Mouse (Mus musculus): ENCODE measurements around the gene Top2a. TPM values are rescaled to one million over a fixed set of nuclear protein-coding genes. Genes with fewer than 3 reads are reported as not detected.

Top2a gene
- 162 and 178 TPM in 2 replicates for polyA plus RNA-seq (2015; fragmentation: Nextera tagmentation; extraction: Ambion mirVana)

DNA sequence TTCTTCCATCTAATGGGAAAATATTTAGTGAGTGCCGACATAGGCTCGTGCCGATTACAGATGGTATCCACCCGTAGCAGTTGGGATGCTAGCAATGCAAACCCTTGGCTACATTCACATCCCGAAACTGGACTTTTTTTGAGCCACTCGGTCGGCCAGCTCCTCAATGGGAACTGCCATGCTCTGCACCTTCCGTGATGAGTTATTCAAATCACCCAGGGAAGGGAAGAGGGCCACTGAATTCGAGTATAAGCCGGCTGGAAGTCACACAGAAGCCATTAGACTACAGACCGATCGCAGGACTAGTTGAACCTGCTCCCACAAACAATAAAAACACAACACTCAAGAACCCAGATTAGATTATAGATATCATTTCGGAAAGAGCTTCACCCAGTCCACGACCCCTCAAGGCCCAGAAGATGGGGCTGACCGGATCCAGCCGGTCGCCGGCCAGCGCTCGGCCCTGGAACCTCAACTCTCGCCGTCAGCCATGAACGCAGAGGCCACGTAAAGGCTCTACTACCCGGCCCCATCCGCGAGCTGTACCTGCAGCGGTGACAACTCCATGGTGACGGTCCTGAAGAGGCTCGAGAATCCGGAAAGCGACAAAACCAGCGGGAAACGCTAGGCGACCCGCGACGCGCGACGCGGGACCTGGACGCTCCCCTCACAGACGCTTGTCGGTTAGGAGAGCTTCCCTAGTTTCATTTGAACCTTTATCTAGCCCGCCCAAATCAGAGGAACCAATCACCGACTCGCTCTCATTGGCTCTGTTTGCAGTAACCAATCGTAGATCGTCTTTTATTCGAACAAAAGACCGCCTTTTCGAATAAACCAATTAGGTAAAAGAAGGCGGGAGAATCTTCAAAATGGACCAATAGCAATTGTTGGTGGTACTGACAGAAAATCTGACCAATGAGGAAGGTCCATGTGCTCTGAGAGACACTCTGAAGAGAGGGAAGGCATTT is at the start of gene Top2a:
TSS of gene Top2a (minus strand) at position 690 of the 968 bp plus-strand sequence.
- peak within 1 kb of the TSS; percentile 74 for H3K27ac ChIP-seq
- no peaks in the 10 kb centered on the region for H3K9me3 ChIP-seq
- H3K36me3 ChIP-seq: peaks cover 14% of the 10 kb centered on the region
- WGBS: under 1% methylated on average over 54 of the region's 54 CpGs
- H3K4me3 ChIP-seq: peak within 1 kb of the TSS; percentile 68
- H3K27me3 ChIP-seq: no peaks in the 10 kb centered on the region
- H3K4me2 ChIP-seq: peak within 1 kb of the TSS; percentile 71
- peak within 1 kb of the TSS; percentile 55 for H3K9ac ChIP-seq
- peaks cover 20% of the 10 kb centered on the region for H3K4me1 ChIP-seq
- ATAC-seq (ENCODE audit: insufficient number of reproducible peaks, low FRiP score, low TSS enrichment, low read depth): peak; percentile 92

DNA sequence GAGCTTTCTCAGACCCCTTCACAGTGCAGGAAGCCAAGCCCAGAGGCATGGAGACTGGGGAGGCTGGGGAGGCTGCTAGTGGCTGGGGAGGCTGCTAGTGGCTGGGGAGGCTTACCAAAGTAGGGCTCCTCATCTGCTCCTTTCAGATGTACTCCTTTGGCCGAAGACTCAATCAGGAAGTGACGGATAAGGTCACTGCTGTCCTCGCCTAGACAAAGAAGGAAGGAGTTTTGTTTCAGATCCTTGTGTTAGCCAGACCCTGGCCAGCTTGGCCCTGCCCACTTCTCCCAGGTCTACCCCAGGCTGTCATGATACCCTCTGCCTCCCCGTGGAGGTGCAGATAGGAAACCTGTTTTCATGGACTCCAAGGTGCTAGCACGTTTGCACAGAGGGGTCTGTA is 49.8 kb upstream of the Top2a start:
- Histone ChIP-seq H3K36me3 (no peaks in the 10 kb centered on the region), H3K4me3 (no peak overlapping the region), H3K4me1 (peaks cover 55% of the 10 kb centered on the region), H3K27me3 (no peaks in the 10 kb centered on the region), H3K9ac (no peak overlapping the region), H3K9me3 (no peaks in the 10 kb centered on the region), H3K4me2 (no peak overlapping the region), H3K27ac (peak overlapping the region; percentile 63)
- 59% methylated on average over 5 of the region's 5 CpGs for WGBS
- ATAC-seq (ENCODE audit: insufficient number of reproducible peaks, low FRiP score, low TSS enrichment, low read depth): no peak

DNA sequence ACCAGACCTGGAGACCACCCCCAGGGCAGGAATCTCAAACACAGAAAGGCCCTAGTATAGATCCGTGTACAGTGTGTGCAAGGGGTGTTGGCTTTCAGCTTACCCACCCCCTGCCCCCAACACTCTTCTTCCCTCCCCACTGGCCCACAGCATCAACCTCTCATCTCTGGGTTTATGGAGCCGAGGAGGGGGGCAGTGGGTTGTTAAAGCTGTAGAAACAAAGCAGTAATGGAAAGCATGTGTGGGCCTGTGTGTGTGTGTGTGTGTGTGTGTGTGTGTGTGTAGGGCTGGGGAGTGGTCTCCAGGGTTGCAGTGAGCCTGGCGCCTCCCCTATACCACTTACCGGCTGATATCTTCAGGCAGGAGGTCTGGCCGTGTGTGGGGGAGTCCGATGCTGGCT is 47.9 kb upstream of the Top2a start:
- peak; percentile 79 for ATAC-seq (ENCODE audit: insufficient number of reproducible peaks, low FRiP score, low TSS enrichment, low read depth)
- Histone ChIP-seq H3K4me1 (peaks cover 42% of the 10 kb centered on the region), H3K4me3 (no peak overlapping the region), H3K36me3 (no peaks in the 10 kb centered on the region), H3K27ac (peak overlapping the region; percentile 78), H3K27me3 (no peaks in the 10 kb centered on the region), H3K9ac (no peak overlapping the region), H3K9me3 (no peaks in the 10 kb centered on the region), H3K4me2 (no peak overlapping the region)
- 4% methylated on average over 6 of the region's 6 CpGs for WGBS

DNA sequence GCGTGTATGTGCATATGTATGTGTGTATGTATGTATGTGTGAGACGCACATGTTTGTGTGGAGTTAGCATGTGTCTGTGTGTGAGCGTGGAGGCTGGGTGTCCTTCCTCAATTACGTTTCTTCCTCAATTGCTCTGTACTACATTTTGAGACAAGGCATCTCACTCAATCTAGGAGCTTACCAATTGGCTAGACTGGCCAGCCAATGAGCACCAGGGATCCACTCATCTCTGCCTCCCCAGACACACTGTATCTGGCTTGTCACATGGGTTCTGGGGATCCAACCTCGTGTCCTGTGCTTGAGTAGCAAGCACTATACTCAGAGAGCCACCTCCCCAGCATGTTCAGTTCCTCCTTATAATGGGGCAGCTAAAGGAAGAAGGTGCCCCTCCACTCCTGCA is 44.5 kb upstream of the Top2a start:
- Histone ChIP-seq H3K4me2 (no peak overlapping the region), H3K9ac (no peak overlapping the region), H3K36me3 (no peaks in the 10 kb centered on the region), H3K27me3 (no peaks in the 10 kb centered on the region), H3K27ac (no peak overlapping the region), H3K9me3 (no peaks in the 10 kb centered on the region), H3K4me1 (peaks cover 31% of the 10 kb centered on the region), H3K4me3 (no peak overlapping the region)
- no peak for ATAC-seq (ENCODE audit: insufficient number of reproducible peaks, low FRiP score, low TSS enrichment, low read depth)
- WGBS: 85% methylated on average over 5 of the region's 5 CpGs

DNA sequence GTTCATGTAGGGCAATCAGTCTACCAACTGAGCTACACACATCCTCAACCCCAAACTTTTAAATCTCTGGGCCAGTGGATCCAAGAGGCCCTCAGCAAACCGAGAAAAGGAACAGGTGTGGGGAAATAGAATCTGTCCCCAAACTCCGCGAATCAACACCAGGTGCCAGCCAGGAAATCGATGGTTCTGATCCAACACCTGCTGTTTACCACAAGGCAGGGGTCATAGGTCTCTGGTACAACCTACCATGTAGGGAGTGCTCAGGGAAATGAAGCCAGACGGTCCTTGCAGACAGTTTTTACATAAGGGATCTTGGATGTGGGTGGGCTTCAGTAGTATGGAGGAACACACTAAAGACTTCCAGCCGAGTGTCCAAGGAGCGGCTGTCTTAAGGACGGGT is 43.6 kb upstream of the Top2a start:
- no peaks in the 10 kb centered on the region for H3K9me3 ChIP-seq
- no peak overlapping the region for H3K9ac ChIP-seq
- ATAC-seq (ENCODE audit: insufficient number of reproducible peaks, low FRiP score, low TSS enrichment, low read depth): no peak
- H3K4me2 ChIP-seq: no peak overlapping the region
- no peaks in the 10 kb centered on the region for H3K36me3 ChIP-seq
- peaks cover 34% of the 10 kb centered on the region for H3K4me1 ChIP-seq
- H3K27ac ChIP-seq: no peak overlapping the region
- WGBS: 70% methylated on average over 8 of the region's 8 CpGs
- no peak overlapping the region for H3K4me3 ChIP-seq
- H3K27me3 ChIP-seq: no peaks in the 10 kb centered on the region

DNA sequence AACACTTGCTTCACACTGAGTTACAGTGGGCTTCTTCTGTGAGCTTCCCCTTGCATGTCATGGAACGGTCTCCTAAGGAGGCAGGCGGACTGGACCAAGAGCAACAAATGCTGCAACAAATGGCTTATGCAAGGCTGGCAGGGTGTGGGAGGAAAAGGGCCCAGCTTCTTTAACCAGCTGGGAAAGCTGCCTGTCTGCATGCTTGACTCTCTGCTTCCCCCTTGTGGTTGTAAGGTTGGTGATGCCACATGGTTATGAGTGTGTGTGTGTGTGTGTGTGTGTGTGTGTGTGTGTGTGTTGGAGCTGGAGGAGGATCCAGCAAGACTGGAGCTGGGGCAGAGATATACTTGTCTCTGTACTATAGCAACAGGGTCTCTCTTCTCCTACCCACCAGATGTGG is 42.0 kb upstream of the Top2a start:
- peaks cover 18% of the 10 kb centered on the region for H3K4me1 ChIP-seq
- peak overlapping the region; percentile 72 for H3K27ac ChIP-seq
- H3K4me3 ChIP-seq: no peak overlapping the region
- no peak overlapping the region for H3K9ac ChIP-seq
- H3K4me2 ChIP-seq: no peak overlapping the region
- 3% methylated on average over 2 of the region's 2 CpGs for WGBS
- no peaks in the 10 kb centered on the region for H3K9me3 ChIP-seq
- H3K27me3 ChIP-seq: no peaks in the 10 kb centered on the region
- no peaks in the 10 kb centered on the region for H3K36me3 ChIP-seq
- peak; percentile 31 for ATAC-seq (ENCODE audit: insufficient number of reproducible peaks, low FRiP score, low TSS enrichment, low read depth)

DNA sequence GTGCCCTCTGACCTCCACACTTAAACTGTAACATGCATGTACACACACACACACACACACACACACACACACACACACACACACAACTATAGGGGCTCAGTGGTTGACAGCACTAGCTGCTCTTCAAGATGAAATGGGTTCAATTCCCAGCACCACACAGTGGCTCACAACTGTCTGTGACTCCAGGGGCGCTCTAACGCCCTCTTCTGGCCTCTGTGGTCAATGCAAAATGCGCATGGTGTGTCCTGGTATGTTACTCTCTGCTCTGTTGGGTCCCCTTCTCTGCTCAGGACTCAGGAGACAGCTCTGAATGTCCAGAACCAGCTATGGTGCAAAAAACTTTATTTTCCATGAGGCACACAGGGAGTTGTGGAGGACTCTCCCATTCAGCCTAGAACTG is 41.4 kb upstream of the Top2a start:
- 72% methylated on average over 3 of the region's 3 CpGs for whole genome bisulfite sequencing
- no peaks in the 10 kb centered on the region for H3K36me3 ChIP-seq
- ATAC-seq (ENCODE audit: insufficient number of reproducible peaks, low FRiP score, low TSS enrichment, low read depth): no peak
- H3K4me2 ChIP-seq: no peak overlapping the region
- no peak overlapping the region for H3K4me3 ChIP-seq
- H3K4me1 ChIP-seq: peaks cover 24% of the 10 kb centered on the region
- H3K9me3 ChIP-seq: no peaks in the 10 kb centered on the region
- H3K27me3 ChIP-seq: no peaks in the 10 kb centered on the region
- peak overlapping the region; percentile 72 for H3K27ac ChIP-seq
- no peak overlapping the region for H3K9ac ChIP-seq

DNA sequence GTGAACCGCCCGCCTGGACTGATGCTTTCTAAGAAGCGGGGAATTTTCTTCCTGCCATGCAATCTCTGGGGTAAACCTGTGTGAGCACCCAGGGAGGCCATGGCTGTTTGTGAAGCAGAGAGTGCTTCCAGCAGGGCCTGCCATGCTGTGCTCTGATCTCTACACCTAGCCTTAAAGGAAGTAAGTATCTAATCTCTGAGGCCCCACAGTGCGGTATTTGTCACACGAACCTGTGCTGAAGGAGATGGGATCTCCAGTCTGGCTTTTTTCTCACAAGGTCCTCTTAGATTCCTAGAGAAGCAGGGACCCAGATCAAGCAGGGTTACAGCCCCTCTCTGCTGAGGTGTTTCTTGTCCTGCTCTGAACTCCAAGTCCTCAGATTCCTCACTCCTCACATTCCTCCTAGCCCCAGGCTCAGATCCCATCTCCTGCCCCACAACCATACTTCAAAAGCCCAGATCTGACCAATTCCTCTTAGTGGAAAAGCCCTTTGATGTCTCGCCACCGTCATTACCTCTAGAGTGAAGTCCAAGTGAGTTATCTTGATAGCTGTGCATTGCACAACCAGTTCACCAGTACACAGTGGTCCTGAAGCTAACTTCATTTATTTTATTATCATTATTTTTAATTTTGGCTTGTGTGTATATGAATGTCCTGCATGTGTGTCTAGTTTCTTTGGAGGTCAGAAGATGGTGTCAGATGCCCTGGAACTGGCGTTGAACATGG is 39.6 kb upstream of the Top2a start:
- WGBS: 42% methylated on average over 8 of the region's 8 CpGs
- no peaks in the 10 kb centered on the region for H3K36me3 ChIP-seq
- H3K9me3 ChIP-seq: no peaks in the 10 kb centered on the region
- H3K4me2 ChIP-seq: no peak overlapping the region
- ATAC-seq (ENCODE audit: insufficient number of reproducible peaks, low FRiP score, low TSS enrichment, low read depth): no peak
- H3K27ac ChIP-seq: no peak overlapping the region
- H3K4me3 ChIP-seq: no peak overlapping the region
- no peaks in the 10 kb centered on the region for H3K27me3 ChIP-seq
- peaks cover 26% of the 10 kb centered on the region for H3K4me1 ChIP-seq
- no peak overlapping the region for H3K9ac ChIP-seq

DNA sequence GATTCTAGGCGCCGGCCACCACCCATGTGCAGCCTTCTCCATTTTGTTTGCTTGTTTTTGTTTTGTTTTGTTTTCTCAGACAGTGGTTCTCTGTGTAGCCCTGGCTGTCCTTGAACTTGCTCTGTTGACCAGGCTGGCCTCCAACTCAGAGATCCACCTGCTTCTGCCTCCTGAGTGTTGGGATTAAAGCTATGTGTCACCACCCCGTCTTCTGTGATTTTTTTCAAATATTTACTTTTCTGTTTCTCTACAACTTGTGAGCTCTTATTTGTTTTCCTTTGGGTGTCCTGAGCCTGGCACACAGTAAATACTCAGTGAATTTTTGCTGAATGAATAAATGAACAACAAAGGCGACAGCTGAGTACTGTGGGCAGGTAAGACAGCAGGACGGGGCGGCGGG is 38.7 kb upstream of the Top2a start:
- Histone ChIP-seq H3K9ac (no peak overlapping the region), H3K36me3 (no peaks in the 10 kb centered on the region), H3K27ac (no peak overlapping the region), H3K4me3 (no peak overlapping the region), H3K27me3 (no peaks in the 10 kb centered on the region), H3K4me2 (no peak overlapping the region), H3K9me3 (no peaks in the 10 kb centered on the region), H3K4me1 (peaks cover 26% of the 10 kb centered on the region)
- no peak for ATAC-seq (ENCODE audit: insufficient number of reproducible peaks, low FRiP score, low TSS enrichment, low read depth)
- WGBS: 88% methylated on average over 7 of the region's 7 CpGs

DNA sequence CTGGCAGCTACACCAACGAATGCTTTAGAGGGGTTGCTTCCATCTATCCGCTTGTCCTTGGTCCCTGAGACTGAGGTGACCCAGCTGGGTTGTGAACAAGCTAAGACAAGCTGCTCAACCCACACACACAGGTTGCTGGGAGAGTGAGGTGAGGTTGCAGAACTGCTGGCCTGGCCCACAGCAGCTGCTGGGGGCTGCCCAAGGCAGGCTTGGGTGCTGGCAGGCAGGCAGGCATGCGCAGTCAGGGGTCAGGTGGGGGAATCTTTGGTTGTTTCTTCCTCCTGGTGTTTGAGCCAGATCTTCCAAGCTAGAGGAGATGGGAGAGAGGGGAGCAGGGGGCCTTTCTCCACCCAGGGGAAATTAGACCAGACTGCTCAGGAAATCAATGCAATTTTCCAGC is 36.4 kb upstream of the Top2a start:
- ATAC-seq (ENCODE audit: insufficient number of reproducible peaks, low FRiP score, low TSS enrichment, low read depth): no peak
- Histone ChIP-seq H3K9ac (no peak overlapping the region), H3K4me1 (peaks cover 33% of the 10 kb centered on the region), H3K4me2 (no peak overlapping the region), H3K27me3 (no peaks in the 10 kb centered on the region), H3K27ac (peak overlapping the region; percentile 72), H3K4me3 (no peak overlapping the region), H3K36me3 (no peaks in the 10 kb centered on the region), H3K9me3 (no peaks in the 10 kb centered on the region)
- 72% methylated on average over 3 of the region's 3 CpGs for WGBS

DNA sequence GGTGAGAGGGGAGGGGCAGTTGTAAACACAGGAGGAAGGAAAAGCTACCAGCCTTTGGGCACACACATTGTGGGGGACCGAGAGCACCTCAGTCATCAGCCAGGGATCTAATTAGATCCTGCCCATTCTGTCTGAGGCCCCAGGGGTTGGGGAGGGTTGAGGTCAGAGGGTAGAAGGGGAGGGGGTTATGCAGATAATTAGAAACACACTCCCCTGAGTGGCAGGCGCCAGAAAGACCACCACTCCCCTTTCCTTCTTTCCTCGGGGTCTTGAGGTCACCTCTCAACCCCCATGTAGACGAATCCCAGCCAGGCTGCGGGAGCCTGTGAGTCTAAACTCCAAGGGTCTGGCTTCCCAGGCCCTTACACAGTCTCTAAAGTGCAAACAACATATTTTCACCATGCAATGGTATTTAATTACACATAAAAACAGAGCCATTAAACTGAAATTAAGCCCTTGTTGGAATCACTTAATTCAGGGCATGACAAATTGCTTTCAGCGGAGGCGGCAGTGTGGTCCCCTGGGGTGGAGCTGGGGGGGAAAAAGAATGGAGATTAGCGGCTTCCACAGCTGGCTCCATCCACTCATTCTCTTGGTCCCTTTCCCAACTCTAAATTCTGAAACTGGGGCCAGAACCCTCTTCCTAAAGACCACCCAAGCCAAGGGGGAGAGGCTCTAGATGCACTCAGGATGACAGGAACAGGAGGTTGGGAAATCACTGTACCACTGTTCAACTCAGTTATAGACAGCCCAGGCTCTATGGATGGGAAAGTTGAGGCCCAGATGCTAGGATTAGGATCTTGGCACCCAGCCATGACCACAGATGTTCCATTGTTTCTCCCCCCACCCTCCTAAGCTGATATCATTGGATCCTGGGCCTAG is 31.8 kb upstream of the Top2a start:
- H3K9ac ChIP-seq: no peak overlapping the region
- H3K27ac ChIP-seq: peak overlapping the region; percentile 78
- no peak overlapping the region for H3K4me2 ChIP-seq
- no peaks in the 10 kb centered on the region for H3K9me3 ChIP-seq
- WGBS: 10% methylated on average over 8 of the region's 8 CpGs
- no peak overlapping the region for H3K4me3 ChIP-seq
- H3K4me1 ChIP-seq: peaks cover 29% of the 10 kb centered on the region
- H3K36me3 ChIP-seq: peaks cover 22% of the 10 kb centered on the region
- no peaks in the 10 kb centered on the region for H3K27me3 ChIP-seq
- peak; percentile 72 for ATAC-seq (ENCODE audit: insufficient number of reproducible peaks, low FRiP score, low TSS enrichment, low read depth)

Data from limb, embryonic 15.5 days (tissue).